Mouse (Mus musculus): ENCODE data around the gene Adra2a.

The Adra2a gene

DNA sequence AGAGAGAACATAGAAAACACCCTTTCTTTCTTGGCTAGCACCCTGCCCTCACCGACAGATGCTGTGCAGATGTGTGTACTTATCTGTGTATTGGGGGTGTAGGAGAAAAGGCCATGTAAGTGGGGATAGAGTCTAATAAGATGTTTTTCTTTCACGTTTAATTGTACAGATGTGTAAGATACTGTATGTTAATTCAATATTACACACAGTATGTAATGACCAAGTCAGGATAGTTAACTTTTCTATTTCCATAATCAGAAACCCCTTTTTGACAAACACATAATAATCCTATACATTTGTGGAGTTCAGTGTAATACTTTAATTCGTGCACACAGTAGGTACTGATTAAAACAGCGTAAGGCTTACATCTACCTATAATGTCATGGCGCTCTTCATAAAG is at the start of gene Adra2a:
Gene Adra2a (plus strand): TSS at position 301 of the 400 bp plus-strand sequence.
- DNase-seq (ENCODE audit: low read depth, low spot score) = no peak

DNA sequence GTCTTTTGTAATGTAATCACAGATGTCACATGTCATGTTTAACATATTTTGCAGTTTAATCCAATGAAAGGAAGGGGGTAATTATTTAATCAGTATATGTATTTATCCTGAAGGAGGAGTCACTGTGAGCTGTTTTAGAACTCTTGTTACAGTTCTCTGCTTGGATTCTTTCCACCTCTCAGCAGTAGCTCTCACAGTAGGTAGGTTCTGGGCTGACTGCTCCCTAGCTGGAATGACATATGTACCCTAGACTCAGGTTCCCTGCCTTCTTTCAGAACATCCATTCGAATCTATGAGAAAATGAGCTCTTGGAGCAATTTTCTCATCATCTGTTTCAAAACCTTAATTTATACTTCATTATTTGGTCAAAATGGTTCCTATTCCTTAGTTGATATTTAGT is 49.7 kb upstream of the Adra2a start:
- no peak for DNase-seq (ENCODE audit: low read depth, low spot score)

GRCm38 (mm10) chr19:54010973-54011372 is 33.0 kb upstream of the Adra2a start:
- DNase-seq (ENCODE audit: low read depth, low spot score) = no peak

DNA sequence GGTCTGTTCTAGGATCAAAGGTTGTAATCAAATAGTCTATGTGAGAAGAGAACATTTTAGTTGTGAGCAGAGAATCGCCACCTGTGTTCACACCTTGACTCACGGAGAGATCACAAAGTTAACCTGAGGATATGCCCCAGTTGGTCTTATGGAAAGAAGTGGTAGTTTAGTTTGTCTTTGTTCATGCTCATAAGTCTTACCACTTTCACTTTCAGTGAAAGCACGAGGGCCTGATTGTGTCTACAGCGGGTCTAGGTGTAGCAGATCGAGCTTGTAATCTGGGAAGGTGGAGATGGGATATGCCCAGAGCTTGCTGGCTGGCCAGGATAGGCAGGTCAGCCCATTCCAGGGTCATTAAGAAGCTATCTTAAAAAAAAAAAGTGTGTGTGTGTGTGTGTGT is 29.0 kb upstream of the Adra2a start:
- DNase-seq (ENCODE audit: low read depth, low spot score) = no peak

GRCm38 (mm10) chr19:54015503-54015902 is 28.4 kb upstream of the Adra2a start:
- no peak for DNase-seq (ENCODE audit: low read depth, low spot score)

GRCm38 (mm10) chr19:54035100-54035499 is 8.9 kb upstream of the Adra2a start:
- DNase-seq (ENCODE audit: low read depth, low spot score) = no peak

- DNase-seq (ENCODE audit: low read depth, low spot score) = no peak
Measured at GRCm38 (mm10) chr19:54039441-54039840, 4.5 kb upstream of the Adra2a start.

GRCm38 (mm10) chr19:54040356-54041028 is 3.5 kb upstream of the Adra2a start:
- DNase-seq (ENCODE audit: low read depth, low spot score) = no peak

GRCm38 (mm10) chr19:54041029-54041367 is 3.0 kb upstream of the Adra2a start:
- DNase-seq (ENCODE audit: low read depth, low spot score) = no peak

DNA sequence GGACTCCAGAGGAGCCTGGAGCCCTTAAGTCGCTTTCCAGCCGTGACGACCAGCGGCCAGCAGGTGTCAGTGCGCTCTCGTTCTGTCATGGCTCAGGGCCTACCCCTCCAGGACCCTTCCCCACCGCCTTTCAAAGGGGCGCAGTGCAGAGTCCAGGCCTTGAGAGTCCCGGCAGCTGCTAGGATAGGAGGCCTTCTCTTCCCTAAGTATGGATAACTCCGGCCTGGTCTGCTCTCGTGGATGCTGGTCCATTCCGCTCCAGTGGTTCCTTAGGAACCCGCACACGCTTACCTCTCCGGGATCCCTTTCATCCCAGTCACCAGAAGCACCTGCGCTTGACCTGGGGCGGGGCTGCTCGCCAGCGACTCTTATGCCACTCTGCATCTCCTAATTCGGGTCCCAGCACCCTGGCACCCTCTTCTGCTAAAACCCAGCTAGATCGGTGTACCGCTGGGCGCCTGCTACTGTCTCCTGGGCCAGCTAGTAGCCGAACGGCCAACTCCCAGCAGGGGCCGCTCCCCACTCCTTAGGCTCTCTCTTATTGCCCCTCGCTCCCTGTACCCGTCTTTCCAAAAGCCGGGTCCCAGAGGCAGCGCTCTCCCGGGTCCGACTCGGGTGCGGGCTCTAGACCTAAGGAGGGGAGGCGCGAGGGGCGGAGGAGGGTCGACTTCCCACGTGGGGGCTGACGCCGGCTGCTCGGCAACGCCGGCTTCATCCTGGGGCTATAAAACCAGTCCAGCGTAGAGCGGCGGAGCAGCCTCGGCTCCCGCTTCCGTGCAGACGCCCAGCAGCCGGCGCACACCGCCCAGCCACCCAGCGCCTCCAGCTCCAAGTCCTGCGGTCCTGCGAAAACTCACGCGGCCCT is 788 bp downstream of the Adra2a start:
- DNase-seq (ENCODE audit: low read depth, low spot score) = no peak

DNA sequence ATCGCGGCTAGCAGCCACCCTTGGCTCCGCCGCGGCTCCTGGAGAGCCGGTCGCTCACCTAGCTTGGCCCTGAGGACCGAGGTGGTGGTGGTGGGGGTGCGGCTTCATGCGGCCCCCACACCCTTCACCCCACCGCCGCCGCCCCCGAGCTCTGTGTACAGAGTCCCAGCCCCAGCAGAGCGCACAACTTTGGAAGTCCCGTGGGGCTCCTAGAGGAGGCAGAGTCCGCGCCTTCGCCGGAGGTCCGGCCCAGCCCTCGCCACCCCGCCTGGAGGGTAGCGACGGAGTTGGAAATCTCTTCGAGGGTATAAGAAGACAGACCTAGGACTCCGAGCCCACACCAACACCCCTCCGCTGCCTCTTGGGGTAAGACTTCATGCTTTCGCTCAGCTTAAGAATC is 1.5 kb downstream of the Adra2a start:
- no peak for DNase-seq (ENCODE audit: low read depth, low spot score)

DNA sequence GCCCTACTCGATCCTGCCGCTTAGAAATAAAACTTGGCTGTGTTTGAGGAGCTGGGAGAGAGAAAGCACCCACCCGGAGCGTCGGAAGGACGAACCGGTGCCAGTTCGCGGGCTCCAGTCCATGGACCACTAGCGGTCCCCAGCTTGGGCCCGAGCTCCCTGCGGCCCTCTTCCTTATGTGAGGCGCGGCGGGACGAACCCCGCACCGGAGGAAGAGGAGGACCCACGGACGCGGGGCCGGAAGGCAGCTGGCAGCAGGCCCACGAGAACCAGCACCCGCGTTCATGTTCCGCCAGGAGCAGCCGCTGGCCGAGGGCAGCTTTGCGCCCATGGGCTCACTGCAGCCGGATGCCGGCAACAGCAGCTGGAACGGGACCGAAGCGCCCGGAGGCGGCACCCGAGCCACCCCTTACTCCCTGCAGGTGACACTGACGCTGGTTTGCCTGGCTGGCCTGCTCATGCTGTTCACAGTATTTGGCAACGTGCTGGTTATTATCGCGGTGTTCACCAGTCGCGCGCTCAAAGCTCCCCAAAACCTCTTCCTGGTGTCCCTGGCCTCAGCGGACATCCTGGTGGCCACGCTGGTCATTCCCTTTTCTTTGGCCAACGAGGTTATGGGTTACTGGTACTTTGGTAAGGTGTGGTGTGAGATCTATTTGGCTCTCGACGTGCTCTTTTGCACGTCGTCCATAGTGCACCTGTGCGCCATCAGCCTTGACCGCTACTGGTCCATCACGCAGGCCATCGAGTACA is 2.2 kb downstream of the Adra2a start:
- DNase-seq (ENCODE audit: low read depth, low spot score) = no peak

- DNase-seq (ENCODE audit: low read depth, low spot score) = no peak
Measured at GRCm38 (mm10) chr19:54046684-54047070, 2.7 kb downstream of the Adra2a start.

GRCm38 (mm10) chr19:54047386-54048050 is 3.6 kb downstream of the Adra2a start:
- no peak for DNase-seq (ENCODE audit: low read depth, low spot score)

DNA sequence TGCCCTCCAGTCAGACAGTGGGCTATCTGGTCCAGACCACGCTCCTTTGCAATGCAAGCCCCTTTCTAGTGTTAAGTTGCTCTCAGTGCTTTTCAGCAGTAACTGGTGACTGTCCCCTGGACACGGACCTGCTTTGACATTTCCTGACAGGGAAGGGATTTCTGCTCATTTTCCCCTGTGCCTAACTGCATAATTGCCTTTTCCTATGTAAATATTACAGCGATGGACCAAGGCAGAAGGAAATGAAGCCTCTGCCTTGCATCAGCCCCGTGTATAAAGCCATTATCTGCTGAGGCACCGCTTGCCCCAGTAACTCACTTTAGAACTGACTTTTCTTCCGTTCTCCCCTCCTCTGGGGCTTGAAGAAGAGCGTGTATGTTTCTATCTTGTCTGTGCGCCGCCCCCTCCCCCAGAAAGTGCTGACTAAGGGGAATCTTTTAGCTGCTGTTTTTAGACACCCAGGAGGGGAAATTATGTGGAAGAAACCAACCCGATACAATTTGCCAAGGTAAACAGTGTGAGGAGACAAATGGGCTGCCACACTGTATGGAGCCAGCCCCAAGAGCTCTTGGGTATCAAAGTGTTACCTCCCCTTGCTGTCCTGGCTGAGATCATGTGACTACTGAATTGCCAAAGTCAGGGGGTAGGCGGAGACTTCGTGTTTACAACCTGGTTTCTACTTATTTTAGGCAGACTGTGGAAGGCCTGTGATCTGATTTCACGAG is 4.4 kb downstream of the Adra2a start:
- DNase-seq (ENCODE audit: low read depth, low spot score) = no peak

DNA sequence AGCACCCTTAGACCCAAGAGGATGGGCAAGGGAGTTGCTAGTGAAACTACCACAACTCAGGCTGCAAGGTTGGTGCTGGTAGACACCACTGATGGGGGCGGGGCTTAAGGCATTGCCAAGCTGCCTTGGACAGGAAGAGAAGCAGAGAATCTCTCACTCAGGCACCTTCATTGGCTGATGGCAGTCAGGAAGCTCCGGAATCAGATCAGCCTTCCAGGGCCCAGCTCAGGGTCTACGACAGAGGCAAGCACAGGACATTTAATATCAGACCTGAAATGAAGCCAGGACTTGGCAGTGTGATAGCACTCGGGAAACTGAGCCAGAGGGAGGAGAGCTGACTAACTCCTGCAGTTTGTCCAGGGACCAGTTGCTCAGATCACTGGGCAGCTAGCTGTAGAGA is 7.7 kb downstream of the Adra2a start:
- peak; percentile 47 for DNase-seq (ENCODE audit: low read depth, low spot score)

- no peak for DNase-seq (ENCODE audit: low read depth, low spot score)
Measured at GRCm38 (mm10) chr19:54055845-54056244, 11.9 kb downstream of the Adra2a start.

DNA sequence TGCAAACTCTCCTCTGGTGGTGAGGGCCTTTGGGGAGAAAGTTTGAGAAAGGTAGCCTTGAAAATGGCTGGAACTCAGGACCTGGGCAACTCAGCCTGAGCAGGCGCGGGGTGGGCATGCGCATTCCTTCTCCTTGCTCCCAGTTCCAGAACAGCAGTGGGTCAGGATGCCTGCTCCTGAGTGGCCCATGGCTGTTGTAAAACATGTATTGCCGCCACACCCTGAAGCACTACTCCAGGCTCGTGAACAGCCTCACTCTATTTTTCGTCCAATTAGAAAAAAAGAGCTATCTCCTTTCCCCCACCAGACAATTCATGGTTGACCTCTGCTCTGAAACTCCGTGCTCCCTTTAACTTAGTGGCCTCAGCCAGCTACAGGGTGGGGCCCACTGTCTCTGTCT is 24.5 kb downstream of the Adra2a start:
- DNase-seq (ENCODE audit: low read depth, low spot score) = no peak

- no peak for DNase-seq (ENCODE audit: low read depth, low spot score)
Measured at GRCm38 (mm10) chr19:54070521-54070920, 26.6 kb downstream of the Adra2a start.

DNA sequence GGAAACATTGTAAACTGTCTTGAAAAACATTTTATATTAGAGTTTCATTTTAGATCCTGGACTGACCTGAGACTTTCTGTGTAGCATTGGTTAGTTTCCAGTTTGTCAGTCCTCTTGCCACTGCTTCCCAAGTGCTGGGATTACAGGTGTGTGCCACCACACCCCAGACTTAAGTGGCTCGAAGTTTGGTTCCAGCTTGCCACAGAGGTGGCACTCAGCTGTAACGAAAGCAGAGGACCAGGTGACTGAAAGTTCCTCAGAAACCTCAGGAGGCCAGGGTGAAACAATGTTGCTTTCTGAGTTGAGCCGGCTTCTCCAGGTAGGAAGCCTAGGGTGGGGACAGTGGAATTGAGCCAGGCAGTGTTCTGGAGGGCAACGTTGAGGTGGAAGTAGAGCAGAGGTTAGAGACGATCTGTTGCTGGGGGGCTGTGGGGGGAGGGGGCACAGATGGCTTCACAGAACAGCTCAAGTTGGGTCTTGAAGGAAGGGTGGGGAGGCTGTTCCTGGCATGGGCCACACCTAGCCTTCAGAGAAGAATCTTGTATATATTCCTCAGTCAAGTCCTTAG is 28.4 kb downstream of the Adra2a start:
- DNase-seq (ENCODE audit: low read depth, low spot score) = no peak
